Mouse (Mus musculus): Measurements from ENCODE around the gene Gapdhs. TPM values are rescaled to one million over a fixed set of nuclear protein-coding genes. Genes with fewer than 3 reads are reported as not detected.
"Not testable (repeated sequence)": the region's sequence is repeated elsewhere in the genome, so short reads cannot be mapped to it uniquely, and the experiment has no call there.

The Gapdhs gene
- polyA plus RNA-seq, 1 experiment from 2014 or later: 0.24 TPM

DNA sequence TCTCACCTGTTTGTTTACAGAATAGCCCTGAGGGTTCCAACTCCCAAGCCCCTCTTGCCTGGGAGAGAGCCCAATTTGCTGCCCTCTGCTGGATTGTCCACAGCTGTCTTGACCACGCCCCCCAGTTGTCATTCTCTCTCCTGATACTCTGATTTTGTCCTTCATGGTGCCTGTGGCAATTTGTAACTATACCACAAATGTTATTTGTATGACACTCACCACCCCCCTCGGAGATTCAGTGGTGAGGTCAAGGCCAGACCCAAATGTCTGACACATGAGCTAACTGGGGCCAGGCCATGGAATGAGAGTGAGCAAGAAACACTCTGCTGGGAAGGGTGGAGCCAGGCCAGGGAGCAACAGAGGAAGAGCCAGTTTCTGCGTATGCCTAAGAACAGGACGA lies 15.4 kb upstream of the Gapdhs start:
- Histone ChIP-seq H3K9ac (replicated peaks; ENCODE audit: low read length) (no peak overlapping the region), H3K27ac (replicated peaks; ENCODE audit: low read depth, low read length) (no peak overlapping the region), H3K4me1 (ENCODE audit: control insufficient read depth, insufficient read depth, low read length) (no peaks in the 10 kb centered on the region), H3K4me2 (ENCODE audit: low read depth, low read length) (no peak overlapping the region), H3K9me3 (replicated peaks; ENCODE audit: control insufficient read depth, low read length) (no peaks in the 10 kb centered on the region), H3K36me3 (replicated peaks; ENCODE audit: control insufficient read depth, insufficient read depth, low read depth, low read length) (no peaks in the 10 kb centered on the region), H3K4me3 (ENCODE audit: low read depth, low read length) (no peak overlapping the region), H3K27me3 (ENCODE audit: control insufficient read depth, insufficient read depth, low read length) (no peaks in the 10 kb centered on the region)
- peak; percentile 44 for DNase-seq (ENCODE audit: low spot score)
- ATAC-seq (replicated peaks; ENCODE audit: insufficient number of reproducible peaks, low FRiP score, low TSS enrichment, low read depth): no peak
- 33% methylated on average over 4 of the region's 4 CpGs for WGBS

DNA sequence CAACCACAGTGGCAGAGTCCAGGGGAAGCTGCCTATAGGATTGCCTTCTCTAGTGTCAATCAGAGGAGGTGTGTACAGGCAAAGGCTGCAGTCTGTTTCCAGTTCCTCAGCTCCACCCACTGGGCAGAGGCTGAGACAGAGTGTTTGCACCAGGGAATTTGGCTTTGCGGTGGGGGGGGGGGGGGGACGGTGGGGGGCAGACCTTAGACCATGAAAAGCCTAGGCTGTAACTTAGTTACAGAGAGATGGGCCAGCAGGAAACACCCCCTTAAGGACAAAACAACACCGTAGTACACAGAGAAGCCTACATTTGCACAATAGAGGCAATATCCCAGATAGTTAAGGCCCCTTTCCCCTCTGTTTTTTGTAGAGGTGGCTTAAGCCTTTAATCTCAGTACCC lies 13.5 kb upstream of the Gapdhs start:
- DNase-seq (ENCODE audit: low spot score) (no peak), ATAC-seq (replicated peaks; ENCODE audit: insufficient number of reproducible peaks, low FRiP score, low TSS enrichment, low read depth) (no peak)
- H3K9me3 ChIP-seq (replicated peaks; ENCODE audit: control insufficient read depth, low read length): no peaks in the 10 kb centered on the region
- no peaks in the 10 kb centered on the region for H3K36me3 ChIP-seq (replicated peaks; ENCODE audit: control insufficient read depth, insufficient read depth, low read depth, low read length)
- 65% methylated on average over 3 of the region's 3 CpGs for WGBS
- H3K27me3 ChIP-seq (ENCODE audit: control insufficient read depth, insufficient read depth, low read length): no peaks in the 10 kb centered on the region
- no peak overlapping the region for H3K27ac ChIP-seq (replicated peaks; ENCODE audit: low read depth, low read length)
- no peak overlapping the region for H3K4me2 ChIP-seq (ENCODE audit: low read depth, low read length)
- no peak overlapping the region for H3K4me3 ChIP-seq (ENCODE audit: low read depth, low read length)
- no peak overlapping the region for H3K9ac ChIP-seq (replicated peaks; ENCODE audit: low read length)
- no peaks in the 10 kb centered on the region for H3K4me1 ChIP-seq (ENCODE audit: control insufficient read depth, insufficient read depth, low read length)

DNA sequence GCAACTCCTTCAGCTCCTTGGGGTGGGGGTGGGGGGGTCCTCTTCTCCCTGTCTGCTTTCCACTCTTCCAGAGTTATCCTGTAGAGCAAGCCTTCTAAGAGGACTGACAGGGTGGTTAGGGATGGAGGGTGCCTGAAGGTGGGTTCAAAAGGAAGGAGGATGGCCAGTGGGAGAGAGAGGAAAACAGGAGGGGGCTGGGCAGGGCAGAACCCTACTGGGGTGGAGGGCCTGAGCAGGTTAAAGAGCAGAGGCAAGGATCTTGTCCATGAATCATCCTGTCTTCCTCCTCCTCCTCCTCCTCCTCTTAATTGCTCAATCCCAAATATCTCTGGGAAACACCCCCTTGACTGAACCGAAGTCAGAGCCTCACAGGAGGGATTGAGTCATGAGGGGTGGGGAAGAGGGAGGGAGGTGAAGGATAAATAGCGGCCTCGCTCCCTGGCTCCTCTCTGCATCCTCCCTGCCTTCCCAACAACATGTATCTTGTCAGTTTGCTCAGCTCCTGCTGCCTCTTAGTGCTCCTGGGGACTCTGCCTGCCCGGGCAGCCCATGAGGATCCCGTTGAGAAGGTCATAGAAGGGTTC lies 7.7 kb upstream of the Gapdhs start, which contains the start of gene Sbsn:
TSS of gene Sbsn (plus strand) at position 386 of the 584 bp plus-strand sequence.
- ATAC-seq (replicated peaks; ENCODE audit: insufficient number of reproducible peaks, low FRiP score, low TSS enrichment, low read depth) (no peak), DNase-seq (ENCODE audit: low spot score) (no peak)
- no peak within 1 kb of the TSS for H3K4me2 ChIP-seq (ENCODE audit: low read depth, low read length)
- WGBS: 72% methylated on average over 5 of the region's 5 CpGs
- H3K9ac ChIP-seq (replicated peaks; ENCODE audit: low read length): no peak within 1 kb of the TSS
- H3K36me3 ChIP-seq (replicated peaks; ENCODE audit: control insufficient read depth, insufficient read depth, low read depth, low read length): no peaks in the 10 kb centered on the region
- no peaks in the 10 kb centered on the region for H3K4me1 ChIP-seq (ENCODE audit: control insufficient read depth, insufficient read depth, low read length)
- no peak within 1 kb of the TSS for H3K27ac ChIP-seq (replicated peaks; ENCODE audit: low read depth, low read length)
- H3K27me3 ChIP-seq (ENCODE audit: control insufficient read depth, insufficient read depth, low read length): no peaks in the 10 kb centered on the region
- no peak within 1 kb of the TSS for H3K4me3 ChIP-seq (ENCODE audit: low read depth, low read length)
- H3K9me3 ChIP-seq (replicated peaks; ENCODE audit: control insufficient read depth, low read length): no peaks in the 10 kb centered on the region

DNA sequence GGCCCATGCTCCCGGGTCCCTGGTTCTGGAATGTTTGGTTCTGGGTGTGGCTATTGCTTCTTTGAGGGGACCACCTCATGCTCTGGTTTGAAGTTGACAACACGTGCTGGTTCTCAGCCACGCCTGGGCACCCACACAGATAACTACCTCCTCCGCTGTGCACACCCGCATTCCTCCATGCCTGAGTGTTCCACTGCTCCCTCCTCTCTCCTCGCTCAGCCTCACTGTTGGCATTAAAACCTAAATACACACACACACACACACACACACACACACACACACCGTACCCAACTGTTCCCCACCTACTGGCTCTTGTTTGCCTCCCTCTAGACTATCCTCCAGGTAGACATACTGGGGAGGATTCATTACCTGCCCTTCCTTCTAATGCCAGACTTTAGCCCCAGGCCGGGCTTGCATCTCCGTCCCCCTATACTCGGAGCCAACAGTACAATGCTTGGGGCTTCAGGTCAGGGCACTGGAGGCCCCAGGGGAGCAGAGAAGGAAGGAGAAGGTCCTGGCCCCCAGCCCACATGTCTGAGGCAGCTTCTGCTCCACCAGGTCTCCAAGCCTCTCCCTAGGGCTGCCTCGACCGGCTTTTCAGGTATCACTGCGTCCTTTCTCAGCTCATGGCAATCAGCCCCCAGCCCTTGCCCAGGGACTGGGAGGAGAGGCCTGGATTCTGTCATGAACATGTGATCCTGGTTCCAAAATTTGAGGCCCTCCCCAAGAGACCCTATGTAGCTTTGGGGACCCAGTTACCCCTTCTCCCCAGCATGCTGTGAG lies 6.5 kb upstream of the Gapdhs start:
- DNase-seq (ENCODE audit: low spot score) (no peak), ATAC-seq (replicated peaks; ENCODE audit: insufficient number of reproducible peaks, low FRiP score, low TSS enrichment, low read depth) (no peak)
- H3K4me2 ChIP-seq (ENCODE audit: low read depth, low read length): no peak overlapping the region
- H3K27me3 ChIP-seq (ENCODE audit: control insufficient read depth, insufficient read depth, low read length): no peaks in the 10 kb centered on the region
- H3K4me1 ChIP-seq (ENCODE audit: control insufficient read depth, insufficient read depth, low read length): no peaks in the 10 kb centered on the region
- H3K27ac ChIP-seq (replicated peaks; ENCODE audit: low read depth, low read length): no peak overlapping the region
- no peaks in the 10 kb centered on the region for H3K9me3 ChIP-seq (replicated peaks; ENCODE audit: control insufficient read depth, low read length)
- WGBS: 87% methylated on average over 13 of the region's 13 CpGs
- H3K4me3 ChIP-seq (ENCODE audit: low read depth, low read length): no peak overlapping the region
- H3K9ac ChIP-seq (replicated peaks; ENCODE audit: low read length): no peak overlapping the region
- H3K36me3 ChIP-seq (replicated peaks; ENCODE audit: control insufficient read depth, insufficient read depth, low read depth, low read length): no peaks in the 10 kb centered on the region

DNA sequence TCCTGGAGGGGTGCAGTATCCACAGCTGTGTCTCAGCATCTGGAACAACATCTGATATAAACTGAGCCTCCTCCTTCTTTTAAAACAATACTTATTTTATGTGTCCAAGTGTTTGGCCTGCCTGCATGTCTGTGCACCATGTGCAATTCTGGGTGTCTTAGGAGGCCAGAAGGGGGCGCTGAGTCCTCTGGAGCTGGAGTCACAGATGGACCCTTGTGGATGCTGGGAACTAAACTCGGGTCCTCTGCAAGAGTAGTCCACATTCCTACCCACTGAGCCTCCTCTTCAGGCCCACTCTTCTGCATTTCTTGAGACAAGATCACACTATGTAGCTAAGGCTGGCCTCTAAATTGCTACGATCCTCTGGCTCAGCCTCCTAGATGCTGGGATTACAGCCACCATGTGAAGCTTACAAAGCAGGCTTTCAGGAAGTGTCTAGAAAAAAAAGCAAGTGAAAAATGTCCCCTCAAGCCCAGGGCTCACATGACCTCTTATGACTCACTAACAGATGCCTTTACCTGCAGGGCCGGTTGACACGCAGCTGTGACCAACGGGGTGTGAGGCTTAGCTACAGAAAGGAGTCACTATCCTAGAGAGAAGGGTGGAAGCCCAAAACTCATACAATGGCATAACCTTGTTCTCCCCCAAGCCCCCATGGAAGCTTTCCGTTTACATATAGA lies 4.2 kb upstream of the Gapdhs start:
- no peaks in the 10 kb centered on the region for H3K4me1 ChIP-seq (ENCODE audit: control insufficient read depth, insufficient read depth, low read length)
- WGBS: 84% methylated on average over 7 of the region's 7 CpGs
- no peak overlapping the region for H3K9ac ChIP-seq (replicated peaks; ENCODE audit: low read length)
- no peak overlapping the region for H3K4me3 ChIP-seq (ENCODE audit: low read depth, low read length)
- ATAC-seq (replicated peaks; ENCODE audit: insufficient number of reproducible peaks, low FRiP score, low TSS enrichment, low read depth) (no peak), DNase-seq (ENCODE audit: low spot score) (no peak)
- no peak overlapping the region for H3K27ac ChIP-seq (replicated peaks; ENCODE audit: low read depth, low read length)
- H3K36me3 ChIP-seq (replicated peaks; ENCODE audit: control insufficient read depth, insufficient read depth, low read depth, low read length): no peaks in the 10 kb centered on the region
- H3K9me3 ChIP-seq (replicated peaks; ENCODE audit: control insufficient read depth, low read length): no peaks in the 10 kb centered on the region
- H3K27me3 ChIP-seq (ENCODE audit: control insufficient read depth, insufficient read depth, low read length): no peaks in the 10 kb centered on the region
- no peak overlapping the region for H3K4me2 ChIP-seq (ENCODE audit: low read depth, low read length)

DNA sequence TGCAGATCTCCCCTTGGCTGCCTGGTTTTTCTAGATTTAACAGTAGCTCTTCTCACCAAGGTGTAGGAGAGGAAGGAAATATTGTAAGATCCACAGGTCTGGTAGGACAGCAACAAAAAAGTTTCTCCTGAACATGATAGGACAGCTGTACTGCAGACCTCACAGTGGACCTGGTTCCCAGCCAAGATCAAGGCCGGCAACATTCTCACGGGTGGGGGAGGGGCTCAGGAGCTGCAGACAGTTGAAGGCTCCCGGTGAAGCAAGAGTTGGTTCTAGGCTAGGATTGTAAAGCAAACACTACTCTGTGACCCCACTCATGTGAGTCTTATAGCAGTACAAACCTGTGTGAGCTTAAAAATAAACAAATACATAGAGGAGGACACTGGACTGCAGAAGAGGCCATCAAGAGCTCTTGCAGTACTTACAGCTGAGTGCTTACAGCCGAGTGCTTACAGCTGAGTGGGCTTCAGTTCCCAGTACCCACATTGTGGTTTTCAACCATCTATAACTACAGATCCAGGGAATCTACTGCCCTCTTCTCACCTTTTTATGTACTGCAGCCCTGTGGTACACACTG lies 629 bp upstream of the Gapdhs start:
- H3K9ac ChIP-seq (replicated peaks; ENCODE audit: low read length): no peak overlapping the region
- H3K4me1 ChIP-seq (ENCODE audit: control insufficient read depth, insufficient read depth, low read length): no peaks in the 10 kb centered on the region
- H3K4me3 ChIP-seq (ENCODE audit: low read depth, low read length): no peak overlapping the region
- ATAC-seq (replicated peaks; ENCODE audit: insufficient number of reproducible peaks, low FRiP score, low TSS enrichment, low read depth) (no peak), DNase-seq (ENCODE audit: low spot score) (no peak)
- no peaks in the 10 kb centered on the region for H3K36me3 ChIP-seq (replicated peaks; ENCODE audit: control insufficient read depth, insufficient read depth, low read depth, low read length)
- H3K27ac ChIP-seq (replicated peaks; ENCODE audit: low read depth, low read length): no peak overlapping the region
- H3K9me3 ChIP-seq (replicated peaks; ENCODE audit: control insufficient read depth, low read length): no peaks in the 10 kb centered on the region
- H3K4me2 ChIP-seq (ENCODE audit: low read depth, low read length): no peak overlapping the region
- H3K27me3 ChIP-seq (ENCODE audit: control insufficient read depth, insufficient read depth, low read length): no peaks in the 10 kb centered on the region
- 63% methylated on average over 4 of the region's 4 CpGs for WGBS

DNA sequence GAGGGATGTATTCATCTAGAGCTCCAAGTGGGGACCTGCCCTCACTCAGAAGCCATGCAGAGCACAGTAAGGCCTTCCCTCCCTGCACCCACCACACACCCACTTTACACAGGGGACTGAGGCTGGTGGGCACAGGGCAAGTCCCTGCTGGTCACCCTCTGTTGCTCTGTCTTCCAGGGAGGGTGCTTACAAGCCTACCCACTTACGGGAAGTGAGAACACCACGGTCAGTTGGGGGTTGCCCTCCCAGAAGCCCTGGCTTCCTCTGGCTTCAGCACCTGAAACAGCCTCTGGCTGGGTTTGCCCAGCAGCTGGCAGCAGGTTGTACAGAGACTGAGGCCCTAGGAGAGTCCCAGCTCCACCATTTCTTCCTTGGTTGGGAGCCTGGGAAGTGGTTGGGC lies 911 bp downstream of the Gapdhs start:
- not testable (repeated sequence) for ATAC-seq (replicated peaks; ENCODE audit: insufficient number of reproducible peaks, low FRiP score, low TSS enrichment, low read depth); H3K9ac ChIP-seq (replicated peaks; ENCODE audit: low read length); H3K27me3 ChIP-seq (ENCODE audit: control insufficient read depth, insufficient read depth, low read length); H3K4me3 ChIP-seq (ENCODE audit: low read depth, low read length); H3K9me3 ChIP-seq (replicated peaks; ENCODE audit: control insufficient read depth, low read length); H3K27ac ChIP-seq (replicated peaks; ENCODE audit: low read depth, low read length); H3K4me2 ChIP-seq (ENCODE audit: low read depth, low read length); H3K36me3 ChIP-seq (replicated peaks; ENCODE audit: control insufficient read depth, insufficient read depth, low read depth, low read length); DNase-seq (ENCODE audit: low spot score); H3K4me1 ChIP-seq (ENCODE audit: control insufficient read depth, insufficient read depth, low read length)
- 75% methylated on average over 2 of the region's 2 CpGs for WGBS

DNA sequence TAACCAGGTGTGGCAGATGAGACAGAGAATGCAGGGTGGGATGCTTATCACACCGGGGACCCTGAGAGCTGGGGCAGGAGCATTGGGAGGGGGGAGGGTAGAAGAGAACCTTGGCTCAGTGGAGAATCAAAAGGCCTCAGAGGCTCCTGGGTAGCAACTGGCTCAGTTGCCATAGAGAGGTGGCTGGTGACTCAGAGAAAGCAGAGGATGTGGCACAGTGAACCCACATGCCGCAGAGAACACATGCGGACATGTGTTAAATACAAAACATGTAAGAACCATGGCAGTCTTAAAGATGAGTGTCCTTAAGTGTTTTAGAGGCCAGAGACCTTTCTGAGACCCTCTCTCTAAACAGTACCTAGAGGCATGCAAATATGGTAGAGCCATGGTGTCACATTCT lies 7.3 kb downstream of the Gapdhs start:
- ATAC-seq (replicated peaks; ENCODE audit: insufficient number of reproducible peaks, low FRiP score, low TSS enrichment, low read depth): no peak; the same call in 1 of the 2 replicates
- H3K27me3 ChIP-seq (ENCODE audit: control insufficient read depth, insufficient read depth, low read length): no peaks in the 10 kb centered on the region
- H3K4me1 ChIP-seq (ENCODE audit: control insufficient read depth, insufficient read depth, low read length): no peaks in the 10 kb centered on the region
- H3K9ac ChIP-seq (replicated peaks; ENCODE audit: low read length): no peak overlapping the region
- no peaks in the 10 kb centered on the region for H3K9me3 ChIP-seq (replicated peaks; ENCODE audit: control insufficient read depth, low read length)
- DNase-seq (ENCODE audit: low spot score): no peak
- H3K4me3 ChIP-seq (ENCODE audit: low read depth, low read length): no peak overlapping the region
- WGBS: 86% methylated on average over 3 of the region's 3 CpGs
- no peaks in the 10 kb centered on the region for H3K36me3 ChIP-seq (replicated peaks; ENCODE audit: control insufficient read depth, insufficient read depth, low read depth, low read length)
- no peak overlapping the region for H3K27ac ChIP-seq (replicated peaks; ENCODE audit: low read depth, low read length)
- H3K4me2 ChIP-seq (ENCODE audit: low read depth, low read length): no peak overlapping the region
